Mouse (Mus musculus) bone marrow, adult 2 months (tissue): Measurements from ENCODE around the gene Ercc2. TPM values are rescaled to one million over a fixed set of nuclear protein-coding genes. Genes with fewer than 3 reads are reported as not detected.

Source experiments
- H3K27ac ChIP-seq: fragments of 200-500 bp; 2 replicates; pipeline ENCODE4 v1.5.1; 2012; ENCODE audit warnings: low read depth, mild to moderate bottlenecking, control low read depth, inconsistent platforms, low read length; ENCODE audit not compliant: control insufficient read depth, poor library complexity, insufficient read depth
- H3K4me1 ChIP-seq: fragments of 200-500 bp; 2 replicates; pipeline ENCODE4 v1.6.1; 2011; ENCODE audit warnings: low read length; ENCODE audit not compliant: control insufficient read depth, insufficient read depth
- H3K4me3 ChIP-seq: fragments of 200-500 bp; replicated peaks from 2 replicates; pipeline ENCODE3; 2011; ENCODE audit warnings: mild to moderate bottlenecking, low read depth, low read length, control low read depth; ENCODE audit not compliant: control insufficient read depth
- CTCF ChIP-seq: fragments of 200-500 bp; IDR thresholded peaks from 2 replicates; pipeline ENCODE4 v1.5.1; 2011; ENCODE audit warnings: low read length, control low read depth; ENCODE audit not compliant: control insufficient read depth, insufficient read depth
- POLR2A ChIP-seq: fragments of 200-500 bp; IDR thresholded peaks from 2 replicates; pipeline ENCODE4 v1.6.1; 2011; ENCODE audit warnings: low read depth, mild to moderate bottlenecking, control low read depth, low read length, borderline replicate concordance; ENCODE audit not compliant: control insufficient read depth
- WGBS: fragments of 180-500 bp; shearing (Covaris S2); methylation state at CpG from one replicate; pipeline ENCODE4 v1.1.7; 2018; 5-methylcytosine and 5-hydroxymethylcytosine counted together
- polyA plus RNA-seq: library from polyadenylated mRNA; stranded (reverse); fragments of >200 nt; gene quantifications from 2 replicates; pipeline ENCODE4 v1.2.4, GENCODE M21; 2011; ENCODE audit warnings: low replicate concordance; ENCODE audit not compliant: missing spikeins, insufficient read depth, insufficient read length

Gene Ercc2
- polyA plus RNA-seq, 1 experiment, result 31.9 TPM

DNA sequence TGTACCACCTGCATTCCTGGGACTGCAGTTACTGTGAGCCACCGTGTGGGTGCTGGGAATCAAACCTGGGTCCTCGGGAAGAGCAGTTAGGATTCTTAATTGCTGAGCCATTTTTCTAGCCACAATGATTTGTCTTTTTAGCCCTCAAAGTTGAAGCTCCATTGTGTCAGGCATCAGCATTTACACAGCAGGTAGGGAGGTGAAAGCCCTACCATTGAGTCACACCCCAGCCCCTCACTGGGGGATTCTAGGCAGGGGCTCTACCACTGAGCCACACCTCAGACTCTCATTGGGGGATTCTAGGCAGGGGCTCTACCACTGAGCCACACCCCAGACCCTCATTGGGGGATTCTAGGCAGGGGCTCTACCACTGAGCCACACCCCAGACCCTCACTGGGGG lies 54.5 kb downstream of the Ercc2 start:
- TF ChIP-seq POLR2A, result no peak
- no peak for TF ChIP-seq CTCF
- WGBS, result 96% methylated on average over 2 of the region's 2 CpGs

DNA sequence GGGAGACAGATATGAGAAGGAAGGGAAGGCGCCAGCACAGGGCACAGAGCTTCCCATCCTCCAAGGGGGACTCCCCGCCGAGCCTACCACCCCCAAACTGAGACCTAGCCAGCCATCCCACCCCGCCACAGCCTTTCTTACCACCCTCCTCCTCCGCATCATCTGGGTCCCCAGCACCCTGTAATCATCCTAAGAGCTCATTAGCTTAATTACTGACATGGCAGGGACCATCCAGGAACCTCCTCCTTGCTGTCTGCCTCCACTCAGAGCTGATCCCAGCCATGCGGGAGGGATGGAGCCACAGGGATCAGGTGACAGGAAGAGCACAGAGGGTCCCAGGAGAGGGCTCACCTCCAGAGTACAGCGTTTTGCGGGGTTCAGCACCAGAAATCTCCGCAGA lies 55.2 kb downstream of the Ercc2 start:
- WGBS, result 81% methylated on average over 9 of the region's 9 CpGs
- Histone ChIP-seq H3K4me3 (no peak overlapping the region), H3K4me1 (no peaks in the 10 kb centered on the region), H3K27ac (no peak overlapping the region)
- TF ChIP-seq CTCF, result no peak
- no peak for TF ChIP-seq POLR2A

More for the DNA sequence above, 54.5 kb downstream of the Ercc2 start:
- Histone ChIP-seq H3K4me3 (no peak overlapping the region), H3K27ac (no peak overlapping the region), H3K4me1 (no peaks in the 10 kb centered on the region)

DNA sequence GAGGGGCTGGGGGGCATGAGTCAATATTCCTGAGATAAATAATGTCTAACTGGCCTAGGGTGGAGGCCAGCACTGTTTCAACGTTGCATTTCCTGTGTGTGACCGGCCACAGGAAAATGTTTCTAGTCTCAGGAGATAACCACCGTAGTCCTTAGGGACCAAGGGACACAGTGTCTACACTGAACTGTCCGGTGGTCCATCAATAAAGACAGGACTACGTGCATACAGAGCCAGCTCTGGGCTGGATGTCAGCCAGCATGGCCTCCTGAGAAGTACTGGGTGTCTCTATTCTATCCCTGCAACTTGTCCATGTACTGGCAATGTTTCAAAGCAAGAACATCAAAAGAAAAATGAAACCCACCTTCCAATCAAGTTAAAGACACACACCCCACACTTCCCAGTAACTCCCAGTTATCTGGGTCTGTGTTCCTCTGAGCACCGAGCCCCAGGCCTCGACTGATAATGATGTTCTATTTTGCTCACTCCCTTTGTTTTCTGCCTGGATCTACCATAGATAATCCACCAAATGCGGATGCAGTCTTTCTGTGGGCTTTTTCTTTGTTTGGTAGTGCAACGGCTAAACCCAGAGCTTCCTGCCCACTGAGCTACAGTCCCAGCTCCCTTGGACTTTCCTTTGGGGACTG lies 59.8 kb downstream of the Ercc2 start:
- Histone ChIP-seq H3K4me3 (no peak overlapping the region), H3K4me1 (no peaks in the 10 kb centered on the region), H3K27ac (no peak overlapping the region)
- TF ChIP-seq POLR2A, result no peak
- no peak for TF ChIP-seq CTCF
- 73% methylated on average over 9 of the region's 9 CpGs for WGBS

DNA sequence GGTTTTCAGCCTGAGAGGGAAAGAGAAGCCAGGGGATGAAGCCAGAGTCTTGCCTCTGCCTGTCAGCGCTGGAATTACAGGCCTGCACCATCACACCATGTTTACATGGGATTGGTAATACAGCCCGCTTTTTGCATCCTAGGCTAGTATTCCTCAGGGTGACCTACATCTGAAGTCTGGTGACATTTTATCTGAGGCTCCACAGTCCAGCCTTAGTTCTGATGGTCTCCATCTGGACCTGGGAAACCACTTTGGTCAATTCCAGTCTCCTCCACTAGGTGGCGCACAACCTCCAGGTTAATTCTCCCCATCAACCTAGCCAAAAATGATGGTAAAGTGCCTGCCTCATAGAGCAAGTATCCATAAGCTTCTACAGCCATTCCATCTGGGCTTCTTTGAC lies 61.5 kb downstream of the Ercc2 start:
- WGBS, result 55% methylated on average over 3 of the region's 3 CpGs
- Histone ChIP-seq H3K27ac (no peak overlapping the region), H3K4me1 (no peaks in the 10 kb centered on the region)

DNA sequence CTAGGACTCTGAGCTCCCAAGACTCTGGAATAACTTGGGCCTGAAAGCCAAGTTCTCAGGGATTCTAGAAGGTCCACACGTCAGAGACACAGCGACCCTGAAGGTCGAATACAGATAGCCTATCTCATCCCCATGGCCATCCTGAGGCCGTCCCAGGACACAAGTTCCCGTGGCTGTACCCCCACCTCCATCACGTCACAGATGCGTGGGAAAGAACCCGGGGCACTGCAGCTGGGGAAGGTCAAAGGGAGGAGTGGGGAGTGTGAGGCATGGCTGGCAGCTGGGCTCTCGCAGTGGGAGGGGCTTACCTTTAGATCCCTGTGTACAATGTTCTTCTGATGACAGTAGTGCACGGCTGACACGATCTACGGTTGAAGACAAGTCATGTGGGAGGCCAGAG lies 63.0 kb downstream of the Ercc2 start:
- Histone ChIP-seq H3K27ac (no peak overlapping the region), H3K4me1 (no peaks in the 10 kb centered on the region), H3K4me3 (no peak overlapping the region)
- WGBS, result 84% methylated on average over 12 of the region's 12 CpGs
- TF ChIP-seq POLR2A (no peak), CTCF (no peak)

More for the DNA sequence above, 61.5 kb downstream of the Ercc2 start:
- no peak overlapping the region for H3K4me3 ChIP-seq
- no peak for TF ChIP-seq POLR2A
- TF ChIP-seq CTCF, result peak; percentile 85

Other genes starting within 250 kb of the Ercc2 start
- 3.6 and 6.8 TPM in 2 replicates for gene Qpctl, start 232.7 kb upstream of the Ercc2 start, polyA plus RNA-seq
- gene Snrpd2, start 232.3 kb upstream of the Ercc2 start, polyA plus RNA-seq, result 56.3 and 58.6 TPM in 2 replicates
- gene Gipr, start 215.9 kb upstream of the Ercc2 start, polyA plus RNA-seq, result 0.62 and 0.79 TPM in 2 replicates
- gene Eml2, start 205.6 kb upstream of the Ercc2 start, polyA plus RNA-seq, result 14.2 and 33.1 TPM in 2 replicates
- gene Gpr4, start 169.5 kb upstream of the Ercc2 start, polyA plus RNA-seq, result 0.34 and 0.70 TPM in 2 replicates
- 7.5 and 8.5 TPM in 2 replicates for gene Opa3, start 153.7 kb upstream of the Ercc2 start, polyA plus RNA-seq
- gene Vasp, start 110.2 kb upstream of the Ercc2 start, polyA plus RNA-seq, result 83.3 and 135 TPM in 2 replicates
- gene Ppm1n, start 101.9 kb upstream of the Ercc2 start, polyA plus RNA-seq, result 3.6 TPM in 1 of 2 replicates, not detected in the other
- 0.92 and 2.3 TPM in 2 replicates for gene Rtn2, start 99.4 kb upstream of the Ercc2 start, polyA plus RNA-seq
- 0.50 and 1.1 TPM in 2 replicates for gene Fosb, start 72.0 kb upstream of the Ercc2 start, polyA plus RNA-seq
- 19.2 and 31.3 TPM in 2 replicates for gene Ercc1, start 37.2 kb upstream of the Ercc2 start, polyA plus RNA-seq
- 11.7 and 13.7 TPM in 2 replicates for gene Cd3eap, start 22.5 kb upstream of the Ercc2 start, polyA plus RNA-seq
- gene Ppp1r13l, start 22.3 kb upstream of the Ercc2 start, polyA plus RNA-seq, result 1.7 and 4.0 TPM in 2 replicates
- 1.6 and 1.9 TPM in 2 replicates for gene Klc3, start 22.1 kb downstream of the Ercc2 start, polyA plus RNA-seq
- gene Ckm, start 22.8 kb downstream of the Ercc2 start, polyA plus RNA-seq, result 25.1 and 31.8 TPM in 2 replicates
- gene Mark4, start 76.8 kb downstream of the Ercc2 start, polyA plus RNA-seq, result 10.1 and 14.6 TPM in 2 replicates
- 4.2 and 10.3 TPM in 2 replicates for gene Exoc3l2, start 81.3 kb downstream of the Ercc2 start, polyA plus RNA-seq
- 4.4 and 8.0 TPM in 2 replicates for gene Bloc1s3, start 126.4 kb downstream of the Ercc2 start, polyA plus RNA-seq
- 12.4 and 12.7 TPM in 2 replicates for gene Trappc6a, start 126.4 kb downstream of the Ercc2 start, polyA plus RNA-seq
- gene Nkpd1, start 135.8 kb downstream of the Ercc2 start, polyA plus RNA-seq, result not detected in 2 replicates
- 71.6 and 93.5 TPM in 2 replicates for gene Ppp1r37, start 181.1 kb downstream of the Ercc2 start, polyA plus RNA-seq
- 2.8 and 3.0 TPM in 2 replicates for gene Zfp296, start 195.3 kb downstream of the Ercc2 start, polyA plus RNA-seq
- 52.9 and 74.3 TPM in 2 replicates for gene Gemin7, start 195.6 kb downstream of the Ercc2 start, polyA plus RNA-seq
- 64.7 and 98.2 TPM in 2 replicates for gene Clasrp, start 222.5 kb downstream of the Ercc2 start, polyA plus RNA-seq
- 6.4 and 12.0 TPM in 2 replicates for gene Relb, start 247.4 kb downstream of the Ercc2 start, polyA plus RNA-seq